Mouse (Mus musculus): ENCODE measurements around the gene Disp1. TPM values are rescaled to one million over a fixed set of nuclear protein-coding genes. Genes with fewer than 3 reads are reported as not detected.

Gene Disp1
- polyA plus RNA-seq, 1 experiment: 0.44 TPM

DNA sequence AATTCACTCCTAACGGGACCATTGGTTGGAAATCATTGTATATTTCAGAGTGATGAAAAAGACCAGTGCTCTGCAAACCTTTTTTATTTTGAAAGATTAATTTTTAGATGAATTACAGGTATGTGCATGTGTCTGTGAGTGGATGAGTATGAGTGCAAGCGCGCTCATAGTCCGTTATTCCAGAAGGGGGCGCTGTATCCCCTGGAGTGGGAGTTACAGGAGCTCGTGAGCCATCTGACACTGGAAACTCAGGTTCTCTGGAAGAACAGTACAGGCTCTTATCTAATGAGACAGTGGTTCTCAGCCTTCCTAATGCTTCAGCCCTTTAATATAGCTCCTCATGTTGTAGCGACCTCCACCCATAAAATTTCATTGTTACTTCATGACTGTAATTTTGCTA, 22.0 kb upstream of the Disp1 start:
- H3K36me3 ChIP-seq (ENCODE audit: control insufficient read depth): no peaks in the 10 kb centered on the region
- H3K4me1 ChIP-seq (ENCODE audit: control insufficient read depth): peaks cover 6% of the 10 kb centered on the region
- H3K27me3 ChIP-seq (ENCODE audit: control insufficient read depth): no peaks in the 10 kb centered on the region
- H3K9me3 ChIP-seq (ENCODE audit: control insufficient read depth, low read length): no peaks in the 10 kb centered on the region
- H3K4me3 ChIP-seq (replicated peaks): no peak overlapping the region
- TF ChIP-seq GATA1 (IDR thresholded peaks at IDR 0.05; ENCODE audit: low read length) (no peak), TAL1 (IDR thresholded peaks at IDR 0.05; ENCODE audit: low read length) (no peak)

DNA sequence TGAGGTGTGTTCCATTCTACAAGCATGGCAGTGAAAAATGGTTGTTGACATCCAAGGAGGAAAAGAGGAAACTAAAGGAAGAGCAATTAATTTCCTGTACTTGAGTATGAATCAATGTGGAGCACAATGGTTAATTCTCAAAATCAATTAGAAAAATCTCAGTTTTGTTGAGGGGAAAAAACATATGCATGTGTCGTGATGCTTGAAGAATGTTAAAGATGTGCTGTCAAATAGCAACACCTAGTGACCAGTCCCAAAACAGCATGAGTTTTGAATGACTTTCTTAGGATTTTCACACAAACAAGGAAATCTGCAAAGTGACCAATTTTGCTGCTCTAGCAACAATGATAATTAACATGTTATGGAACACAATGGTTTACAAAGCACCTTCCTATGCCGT, 16.6 kb upstream of the Disp1 start:
- no peaks in the 10 kb centered on the region for H3K4me1 ChIP-seq (ENCODE audit: control insufficient read depth)
- no peaks in the 10 kb centered on the region for H3K36me3 ChIP-seq (ENCODE audit: control insufficient read depth)
- TF ChIP-seq GATA1 (IDR thresholded peaks at IDR 0.05; ENCODE audit: low read length) (no peak), TAL1 (IDR thresholded peaks at IDR 0.05; ENCODE audit: low read length) (no peak)
- no peaks in the 10 kb centered on the region for H3K9me3 ChIP-seq (ENCODE audit: control insufficient read depth, low read length)
- H3K4me3 ChIP-seq (replicated peaks): no peak overlapping the region
- no peaks in the 10 kb centered on the region for H3K27me3 ChIP-seq (ENCODE audit: control insufficient read depth)

DNA sequence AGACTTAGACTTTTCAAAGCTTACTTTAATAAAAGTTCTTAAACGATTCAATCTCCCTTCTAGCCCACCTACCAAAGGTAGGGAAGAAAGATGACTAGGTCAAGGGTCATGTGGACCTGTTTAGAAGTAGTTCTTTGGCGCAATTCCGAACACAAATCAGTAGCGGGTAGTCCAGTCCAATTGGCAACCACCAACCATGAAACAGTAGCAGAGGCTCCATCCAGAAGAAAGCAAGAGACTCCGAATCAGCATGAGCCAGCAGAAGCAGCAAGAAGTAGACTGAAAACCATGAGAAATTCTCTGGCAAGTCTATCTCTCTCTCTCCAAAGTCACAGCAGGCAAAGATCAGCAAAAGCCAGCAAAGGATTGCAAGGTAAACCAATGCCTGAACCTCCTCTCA, 15.1 kb upstream of the Disp1 start:
- H3K36me3 ChIP-seq (ENCODE audit: control insufficient read depth): no peaks in the 10 kb centered on the region
- no peak for TF ChIP-seq GATA1 (IDR thresholded peaks at IDR 0.05; ENCODE audit: low read length)
- no peak for TF ChIP-seq TAL1 (IDR thresholded peaks at IDR 0.05; ENCODE audit: low read length)
- no peak overlapping the region for H3K4me3 ChIP-seq (replicated peaks)
- H3K4me1 ChIP-seq (ENCODE audit: control insufficient read depth): no peaks in the 10 kb centered on the region
- no peaks in the 10 kb centered on the region for H3K27me3 ChIP-seq (ENCODE audit: control insufficient read depth)
- H3K9me3 ChIP-seq (ENCODE audit: control insufficient read depth, low read length): no peaks in the 10 kb centered on the region

DNA sequence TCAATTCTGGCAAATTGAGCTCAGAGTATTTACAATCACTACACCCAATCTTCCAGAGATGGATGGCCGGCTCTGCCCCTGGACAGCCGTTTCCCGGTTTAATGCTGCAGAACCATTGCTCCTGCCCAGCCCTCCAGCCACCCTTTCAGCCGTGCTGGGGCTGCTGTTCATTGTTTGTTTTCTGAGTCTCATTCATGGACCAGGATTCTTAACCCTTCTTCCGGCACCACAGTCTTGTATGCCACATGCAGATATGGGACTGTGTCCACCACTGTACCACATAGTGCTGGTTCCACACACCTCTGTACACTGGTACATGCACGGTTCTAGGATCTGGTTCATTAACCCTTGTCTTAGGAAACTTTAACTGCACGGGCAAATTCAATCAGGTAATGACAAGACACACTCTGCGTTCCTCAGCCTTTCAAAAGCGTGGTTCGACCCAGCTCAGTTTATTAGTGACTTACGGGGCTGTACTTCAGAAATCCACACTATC, 12.4 kb upstream of the Disp1 start:
- H3K4me3 ChIP-seq (replicated peaks): no peak overlapping the region

DNA sequence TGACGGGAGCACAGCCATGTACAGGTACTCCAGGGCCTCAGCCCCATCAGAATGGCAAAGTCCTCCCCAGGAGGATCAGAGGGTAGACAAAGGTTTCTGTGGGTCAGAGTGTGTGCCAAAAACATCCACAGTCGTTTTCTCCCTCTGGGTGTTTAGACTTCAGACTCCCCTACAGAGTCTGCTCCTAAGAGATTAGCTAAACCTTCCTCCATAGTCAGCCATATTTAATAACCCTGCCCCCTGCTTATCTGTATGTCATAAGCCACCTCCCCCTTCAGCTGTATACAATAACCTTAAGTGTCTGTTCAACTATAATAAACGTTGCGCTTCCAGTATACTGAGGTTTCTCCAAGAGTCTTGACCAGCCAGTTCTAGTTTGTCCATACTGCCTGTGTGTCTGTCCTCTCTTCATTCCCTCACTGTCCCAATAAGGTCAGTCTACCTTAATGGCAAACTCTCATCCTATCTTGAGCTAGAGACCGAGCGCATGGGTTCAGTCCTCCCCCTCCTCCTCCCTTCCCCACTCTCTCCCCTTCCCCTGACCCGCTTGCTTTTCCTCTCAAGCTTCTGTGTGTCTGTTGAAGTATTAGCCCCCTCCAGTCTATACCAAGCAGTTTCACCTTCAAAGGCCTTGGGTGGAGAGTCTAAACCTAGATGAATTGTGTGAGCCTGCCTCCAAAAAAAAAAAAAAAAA, 11.8 kb upstream of the Disp1 start:
- Histone ChIP-seq H3K9me3 (ENCODE audit: control insufficient read depth, low read length) (no peaks in the 10 kb centered on the region), H3K4me3 (replicated peaks) (no peak overlapping the region), H3K4me1 (ENCODE audit: control insufficient read depth) (no peaks in the 10 kb centered on the region), H3K27me3 (ENCODE audit: control insufficient read depth) (no peaks in the 10 kb centered on the region), H3K36me3 (ENCODE audit: control insufficient read depth) (no peaks in the 10 kb centered on the region)
- TF ChIP-seq GATA1 (IDR thresholded peaks at IDR 0.05; ENCODE audit: low read length) (no peak), TAL1 (IDR thresholded peaks at IDR 0.05; ENCODE audit: low read length) (no peak)

More for the DNA sequence above, 12.4 kb upstream of the Disp1 start:
- H3K27me3 ChIP-seq (ENCODE audit: control insufficient read depth): no peaks in the 10 kb centered on the region
- H3K9me3 ChIP-seq (ENCODE audit: control insufficient read depth, low read length): no peaks in the 10 kb centered on the region
- H3K4me1 ChIP-seq (ENCODE audit: control insufficient read depth): no peaks in the 10 kb centered on the region
- TF ChIP-seq TAL1 (IDR thresholded peaks at IDR 0.05; ENCODE audit: low read length) (no peak), GATA1 (IDR thresholded peaks at IDR 0.05; ENCODE audit: low read length) (no peak)
- H3K36me3 ChIP-seq (ENCODE audit: control insufficient read depth): no peaks in the 10 kb centered on the region

DNA sequence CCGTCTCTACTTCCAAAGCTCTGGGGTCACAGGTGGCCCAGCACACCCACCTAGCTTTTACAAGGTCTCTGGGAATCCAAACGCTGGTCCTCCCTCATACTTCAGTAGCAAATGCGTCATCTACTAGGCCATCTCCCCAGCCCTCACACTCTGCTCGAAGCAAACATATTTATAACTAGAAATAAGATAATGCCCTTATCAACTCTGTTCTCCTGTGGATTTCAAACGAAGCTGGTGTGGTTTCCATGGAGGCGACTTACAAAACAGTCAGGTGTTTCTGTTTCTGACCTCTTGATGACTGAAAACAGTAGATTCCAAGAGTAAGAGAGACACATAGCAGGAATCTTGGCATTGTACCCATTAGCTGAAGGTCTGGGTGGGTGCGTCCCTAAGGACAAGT, 6.1 kb upstream of the Disp1 start:
- Histone ChIP-seq H3K4me1 (ENCODE audit: control insufficient read depth) (peaks cover 3% of the 10 kb centered on the region), H3K36me3 (ENCODE audit: control insufficient read depth) (no peaks in the 10 kb centered on the region), H3K27me3 (ENCODE audit: control insufficient read depth) (no peaks in the 10 kb centered on the region), H3K9me3 (ENCODE audit: control insufficient read depth, low read length) (no peaks in the 10 kb centered on the region), H3K4me3 (replicated peaks) (no peak overlapping the region)
- TF ChIP-seq GATA1 (IDR thresholded peaks at IDR 0.05; ENCODE audit: low read length) (no peak), TAL1 (IDR thresholded peaks at IDR 0.05; ENCODE audit: low read length) (no peak)

DNA sequence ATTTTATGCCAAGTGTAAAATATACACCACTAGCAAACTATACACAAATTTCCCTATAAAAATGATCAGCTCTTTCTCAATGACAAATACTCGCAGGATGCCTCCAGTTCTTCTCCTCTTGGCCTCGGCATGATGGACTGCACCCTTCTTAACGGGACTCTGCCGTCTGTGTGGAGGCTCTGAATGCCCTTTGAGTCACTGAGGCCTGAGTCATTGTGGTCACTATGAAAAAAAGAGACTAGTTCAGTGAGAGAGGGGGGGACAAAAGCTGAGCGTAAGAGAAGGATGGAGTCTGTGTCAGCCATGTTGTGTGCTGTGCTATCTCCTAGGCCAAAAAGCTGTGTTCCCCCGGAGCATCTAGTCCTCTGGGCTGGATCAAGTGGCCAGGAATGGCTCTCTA, 2.3 kb downstream of the Disp1 start:
- Histone ChIP-seq H3K4me1 (ENCODE audit: control insufficient read depth) (peaks cover 20% of the 10 kb centered on the region), H3K9me3 (ENCODE audit: control insufficient read depth, low read length) (no peaks in the 10 kb centered on the region), H3K36me3 (ENCODE audit: control insufficient read depth) (no peaks in the 10 kb centered on the region; the same call in 1 of the 2 replicates), H3K27me3 (ENCODE audit: control insufficient read depth) (no peaks in the 10 kb centered on the region), H3K4me3 (replicated peaks) (no peak overlapping the region)
- TF ChIP-seq TAL1 (IDR thresholded peaks at IDR 0.05; ENCODE audit: low read length) (no peak), GATA1 (IDR thresholded peaks at IDR 0.05; ENCODE audit: low read length) (no peak)

DNA sequence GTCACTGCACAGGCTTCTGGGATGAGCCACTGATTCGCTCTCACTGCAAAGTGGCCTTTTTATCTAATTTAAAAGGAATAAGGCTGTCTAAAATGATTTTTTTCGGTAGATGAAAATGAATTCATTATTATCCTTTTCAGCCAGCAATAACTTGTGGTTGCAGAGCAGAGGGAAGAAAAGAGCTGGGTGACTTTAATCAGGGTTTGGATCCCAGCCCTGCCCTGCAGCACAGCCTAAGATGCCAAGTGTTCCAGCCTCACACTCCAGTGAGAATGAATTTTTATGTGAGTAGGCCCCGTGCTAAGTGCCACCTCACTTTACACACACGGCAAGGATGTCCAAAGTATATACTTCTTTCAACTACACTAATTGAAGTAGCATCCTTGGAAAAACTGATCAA, 4.6 kb downstream of the Disp1 start:
- no peaks in the 10 kb centered on the region for H3K27me3 ChIP-seq (ENCODE audit: control insufficient read depth)
- H3K4me1 ChIP-seq (ENCODE audit: control insufficient read depth): peaks cover 35% of the 10 kb centered on the region
- TF ChIP-seq GATA1 (IDR thresholded peaks at IDR 0.05; ENCODE audit: low read length) (no peak), TAL1 (IDR thresholded peaks at IDR 0.05; ENCODE audit: low read length) (no peak)
- H3K36me3 ChIP-seq (ENCODE audit: control insufficient read depth): no peaks in the 10 kb centered on the region; the same call in 1 of the 2 replicates
- H3K4me3 ChIP-seq (replicated peaks): no peak overlapping the region
- H3K9me3 ChIP-seq (ENCODE audit: control insufficient read depth, low read length): no peaks in the 10 kb centered on the region

DNA sequence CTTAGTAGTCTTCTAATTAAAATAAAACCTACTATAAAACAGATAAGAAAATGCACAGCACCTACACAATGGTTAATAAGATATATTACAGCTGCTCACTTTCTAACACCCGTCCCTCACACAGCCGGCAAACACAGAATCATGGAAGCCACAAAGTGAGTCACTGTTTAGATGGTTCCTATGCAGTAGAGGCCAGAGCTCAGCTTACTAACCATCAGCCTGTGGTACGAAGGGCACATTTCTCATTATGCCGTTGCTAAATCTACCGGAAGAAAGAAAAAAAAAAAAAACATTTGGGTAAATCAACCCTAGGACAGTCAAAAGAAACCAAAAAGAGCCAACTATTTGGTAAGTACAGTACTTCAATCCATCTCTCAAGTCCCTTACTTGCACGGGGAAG, 5.6 kb downstream of the Disp1 start:
- H3K4me3 ChIP-seq (replicated peaks): no peak overlapping the region

More for the DNA sequence above, 5.6 kb downstream of the Disp1 start:
- Histone ChIP-seq H3K4me1 (ENCODE audit: control insufficient read depth) (peaks cover 26% of the 10 kb centered on the region), H3K9me3 (ENCODE audit: control insufficient read depth, low read length) (no peaks in the 10 kb centered on the region), H3K36me3 (ENCODE audit: control insufficient read depth) (no peaks in the 10 kb centered on the region; the same call in 1 of the 2 replicates), H3K27me3 (ENCODE audit: control insufficient read depth) (no peaks in the 10 kb centered on the region)
- no peak for TF ChIP-seq GATA1 (IDR thresholded peaks at IDR 0.05; ENCODE audit: low read length)
- TF ChIP-seq TAL1 (IDR thresholded peaks at IDR 0.05; ENCODE audit: low read length): no peak
